Mouse (Mus musculus) ES-E14 (cell line): ENCODE measurements around the gene Cxadr. TPM values are rescaled to one million over a fixed set of nuclear protein-coding genes. Genes with fewer than 3 reads are reported as not detected.
"Not testable (repeated sequence)": the region's sequence is repeated elsewhere in the genome, so short reads cannot be mapped to it uniquely, and the experiment has no call there.

Source experiments
- DNase-seq: peaks from one replicate; pipeline ENCODE4 v3.0.0-alpha.2; 2013; ENCODE audit warnings: low read depth, low spot score
- H3K27ac ChIP-seq: 2 replicates; pipeline ENCODE4 v1.5.1; 2012; ENCODE audit warnings: low read depth, mild to moderate bottlenecking, low read length, moderate library complexity, mixed read lengths; ENCODE audit not compliant: poor library complexity, insufficient read depth, severe bottlenecking
- H3K36me3 ChIP-seq: 2 replicates; pipeline ENCODE4 v1.6.1; 2012; ENCODE audit warnings: mild to moderate bottlenecking, low read length, moderate library complexity, mixed read lengths; ENCODE audit not compliant: control insufficient read depth, poor library complexity, insufficient read depth, severe bottlenecking
- H3K4me1 ChIP-seq, 2 experiments: fragments of 150-350 bp in 1 of 2; sonication (generic) in 1 of 2; 2 replicates each; pipeline ENCODE4 v1.6.1; 2012; ENCODE audit warnings: low read length in 2 of 2, mild to moderate bottlenecking in 1 of 2, mixed read lengths in 1 of 2; ENCODE audit not compliant: control insufficient read depth in 2 of 2, insufficient read depth in 2 of 2, poor library complexity in 1 of 2
- H3K4me3 ChIP-seq, 2 experiments: fragments of 150-350 bp in 1 of 2; sonication (generic) in 1 of 2; 2 replicates each; pipeline ENCODE4 v1.5.1; 2012; ENCODE audit warnings: low read length in 2 of 2, low read depth in 1 of 2, mild to moderate bottlenecking in 1 of 2, mixed read lengths in 1 of 2; ENCODE audit not compliant: insufficient read depth in 1 of 2, poor library complexity in 1 of 2, severe bottlenecking in 1 of 2
- H3K9ac ChIP-seq: 2 replicates; pipeline ENCODE4 v1.6.1; 2012; ENCODE audit warnings: low read depth, mild to moderate bottlenecking, low read length, mixed read lengths; ENCODE audit not compliant: poor library complexity, insufficient read depth, severe bottlenecking
- H3K9me3 ChIP-seq: fragments of 150-350 bp; sonication (generic); 2 replicates; pipeline ENCODE4 v1.6.1; 2012; ENCODE audit warnings: low read depth, mild to moderate bottlenecking, low read length; ENCODE audit not compliant: control insufficient read depth, insufficient read depth
- CHD2 ChIP-seq: IDR thresholded peaks from 2 replicates; pipeline ENCODE4 v1.6.1; 2014; ENCODE audit warnings: mild to moderate bottlenecking, low read depth, low read length, inconsistent platforms
- HCFC1 ChIP-seq: IDR thresholded peaks from 2 replicates; pipeline ENCODE4 v1.6.1; 2012; ENCODE audit warnings: low read length, inconsistent platforms, borderline replicate concordance; ENCODE audit not compliant: insufficient read depth
- MAFK ChIP-seq: IDR thresholded peaks from 2 replicates; pipeline ENCODE4 v1.6.1; 2014; ENCODE audit warnings: mild to moderate bottlenecking, low read depth, low read length, inconsistent platforms; ENCODE audit not compliant: insufficient read depth
- ZC3H11A ChIP-seq: IDR thresholded peaks from 2 replicates; pipeline ENCODE4 v1.6.1; 2012; ENCODE audit warnings: low read depth, mild to moderate bottlenecking, inconsistent platforms, low read length, borderline replicate concordance
- ZNF384 ChIP-seq: IDR thresholded peaks from 2 replicates; pipeline ENCODE4 v1.6.1; 2012; ENCODE audit warnings: low read depth, low read length, inconsistent platforms
- in situ Hi-C, 2 experiments: fragments of 600-800 bp; cut with MboI; formaldehyde crosslinking; loops; one replicate each; pipeline ENCODE4 v1.15.1; 2025; ENCODE audit warnings: low sequenced_read_pairs in 2 of 2, inconsistent platforms in 1 of 2; ENCODE audit not compliant: unreplicated experiment in 2 of 2
- total RNA-seq: library from RNA; depleted of rRNA; stranded (reverse); fragments of 300-350 nt; gene quantifications from 2 replicates; pipeline ENCODE4 v1.2.3, GENCODE M21; 2012

The Cxadr gene
- total RNA-seq, 1 experiment = 31.0 TPM

GRCm38 (mm10) chr16:78357757-78358156, 56.5 kb downstream of the Cxadr start:
- in situ Hi-C loops = no loop called here
- Histone ChIP-seq H3K4me1 (no peaks in the 10 kb centered on the region), H3K36me3 (peaks cover 13% of the 10 kb centered on the region), H3K27ac (no peak overlapping the region), H3K9me3 (no peaks in the 10 kb centered on the region), H3K4me3 (no peak overlapping the region), H3K9ac (no peak overlapping the region)
- TF ChIP-seq ZNF384 (no peak), MAFK (no peak), CHD2 (no peak), HCFC1 (no peak), ZC3H11A (no peak)
- DNase-seq = no peak

GRCm38 (mm10) chr16:78361466-78361865, 60.2 kb downstream of the Cxadr start:
- Histone ChIP-seq H3K9me3 (no peaks in the 10 kb centered on the region), H3K4me3 (no peak overlapping the region), H3K9ac (no peak overlapping the region), H3K36me3 (peaks cover 19% of the 10 kb centered on the region), H3K4me1 (no peaks in the 10 kb centered on the region), H3K27ac (no peak overlapping the region)
- TF ChIP-seq HCFC1 = no peak
- no peak for TF ChIP-seq CHD2
- TF ChIP-seq ZNF384 = no peak
- TF ChIP-seq ZC3H11A = no peak
- no peak for TF ChIP-seq MAFK
- in situ Hi-C loops = no loop called here
- no peak for DNase-seq

- H3K9ac ChIP-seq, in situ Hi-C loops, H3K27ac ChIP-seq, DNase-seq, H3K4me3 ChIP-seq, H3K9me3 ChIP-seq, H3K4me1 ChIP-seq: not testable (repeated sequence)
- peaks cover 20% of the 10 kb centered on the region for H3K36me3 ChIP-seq
Measured at GRCm38 (mm10) chr16:78364554-78364953, 63.3 kb downstream of the Cxadr start.

- TF ChIP-seq ZNF384 = no peak
- TF ChIP-seq MAFK = no peak
- TF ChIP-seq ZC3H11A = no peak
- TF ChIP-seq HCFC1 = no peak
- no peak for TF ChIP-seq CHD2
- no peak overlapping the region for H3K4me3 ChIP-seq
- H3K9ac ChIP-seq = no peak overlapping the region
- no peaks in the 10 kb centered on the region for H3K9me3 ChIP-seq
- H3K27ac ChIP-seq = no peak overlapping the region
- no peak for DNase-seq
- H3K4me1 ChIP-seq = peaks cover 3% of the 10 kb centered on the region in 2 experiments; a peak in 3 of 4 replicates
- peaks cover 17% of the 10 kb centered on the region for H3K36me3 ChIP-seq
- in situ Hi-C loops = no loop called here
Measured at GRCm38 (mm10) chr16:78371491-78372046, 70.3 kb downstream of the Cxadr start.

GRCm38 (mm10) chr16:78372786-78373185, 71.5 kb downstream of the Cxadr start:
- TF ChIP-seq CHD2 = no peak
- no peak for TF ChIP-seq MAFK
- no peak for TF ChIP-seq ZC3H11A
- no peak for TF ChIP-seq HCFC1
- peaks cover 3 to 5% of the 10 kb centered on the region in 2 experiments; a peak in 3 of 4 replicates for H3K4me1 ChIP-seq
- no peak overlapping the region for H3K27ac ChIP-seq
- no peaks in the 10 kb centered on the region for H3K9me3 ChIP-seq
- no peak overlapping the region for H3K4me3 ChIP-seq
- H3K9ac ChIP-seq = no peak overlapping the region
- no peak for DNase-seq
- peaks cover 14% of the 10 kb centered on the region for H3K36me3 ChIP-seq
- in situ Hi-C loops = no loop called here
